Mouse (Mus musculus) hindbrain, embryonic 13.5 days (tissue): ENCODE data around the gene N4bp1. TPM values are rescaled to one million over a fixed set of nuclear protein-coding genes. Genes with fewer than 3 reads are reported as not detected.
A peak's percentile ranks its signal among the peaks of the same experiment; 100 is the strongest.

Experiments used
- ATAC-seq: fragments of 200-750 bp; cut with Nextera tagmentation; 2 replicates; pipeline ENCODE4 v1.8.0; 2017; ENCODE audit warnings: moderate TSS enrichment; ENCODE audit not compliant: low FRiP score
- H3K27ac ChIP-seq: fragments of 300-500 bp; sonication (generic); 2 replicates; pipeline ENCODE4 v1.5.1; 2015; ENCODE audit warnings: inconsistent platforms, mild to moderate bottlenecking, moderate library complexity
- H3K27me3 ChIP-seq: fragments of 300-500 bp; sonication (generic); 2 replicates; pipeline ENCODE4 v1.6.1; 2015; ENCODE audit warnings: mild to moderate bottlenecking, inconsistent platforms
- H3K36me3 ChIP-seq: fragments of 300-500 bp; sonication (generic); 2 replicates; pipeline ENCODE4 v1.6.1; 2015; ENCODE audit warnings: mild to moderate bottlenecking, inconsistent platforms
- H3K4me1 ChIP-seq: fragments of 300-500 bp; sonication (generic); replicated peaks from 2 replicates; pipeline ENCODE4 v1.6.1; 2015; ENCODE audit warnings: inconsistent platforms
- H3K4me2 ChIP-seq: fragments of 300-500 bp; sonication (generic); 2 replicates; pipeline ENCODE4 v1.6.1; 2015; ENCODE audit warnings: inconsistent platforms, mild to moderate bottlenecking, moderate library complexity
- H3K4me3 ChIP-seq: fragments of 300-500 bp; sonication (generic); 2 replicates; pipeline ENCODE4 v1.5.1; 2015; ENCODE audit warnings: mild to moderate bottlenecking, inconsistent platforms
- H3K9ac ChIP-seq: fragments of 300-500 bp; sonication (generic); 2 replicates; pipeline ENCODE4 v1.6.1; 2015; ENCODE audit warnings: mild to moderate bottlenecking, inconsistent platforms
- H3K9me3 ChIP-seq: fragments of 300-500 bp; sonication (generic); 2 replicates; pipeline ENCODE4 v1.6.1; 2016; ENCODE audit warnings: inconsistent platforms
- WGBS: fragments of 180-500 bp; shearing (Covaris S2); methylation state at CpG from one replicate; pipeline ENCODE4 v1.1.7; 2015; 5-methylcytosine and 5-hydroxymethylcytosine counted together
- polyA plus RNA-seq: library from polyadenylated mRNA; unstranded; fragments of >200 nt; fragmentation: Nextera tagmentation; extraction: Ambion mirVana; gene quantifications from 2 replicates; pipeline ENCODE4 v1.2.1, GENCODE M21; 2015

N4bp1 gene
- 10.0 and 10.6 TPM in 2 replicates for polyA plus RNA-seq

- Histone ChIP-seq H3K36me3 (peaks cover 3% of the 10 kb centered on the region; the same call in 1 of the 2 replicates), H3K4me3 (peak within 1 kb of the TSS; percentile 94), H3K27me3 (no peaks in the 10 kb centered on the region; the same call in 1 of the 2 replicates), H3K4me1 (peaks cover 29% of the 10 kb centered on the region), H3K27ac (peak within 1 kb of the TSS; percentile 97), H3K9ac (peak within 1 kb of the TSS; percentile 95), H3K4me2 (peak within 1 kb of the TSS; percentile 97), H3K9me3 (no peaks in the 10 kb centered on the region)
- under 1% methylated on average over 97 of the region's 119 CpGs for WGBS
- ATAC-seq = peak; percentile 95
Observed at GRCm38 (mm10) chr8:86884489-86885463, at the start of gene N4bp1. N4bp1 (minus strand) TSS chr8:86885258.

- Histone ChIP-seq H3K9me3 (no peaks in the 10 kb centered on the region), H3K27me3 (peaks cover 6% of the 10 kb centered on the region; the same call in 1 of the 2 replicates), H3K36me3 (no peaks in the 10 kb centered on the region), H3K4me2 (no peak overlapping the region), H3K27ac (no peak overlapping the region), H3K4me1 (0 out of 2 replicates have a peak, but pooled peaks cover 5% of the 10 kb centered on the region), H3K9ac (no peak overlapping the region), H3K4me3 (no peak overlapping the region)
- no peak for ATAC-seq
- WGBS = 46% methylated on average over 5 of the region's 5 CpGs
Observed at GRCm38 (mm10) chr8:86934841-86935240, 49.8 kb upstream of the N4bp1 start.

- Histone ChIP-seq H3K27me3 (peaks cover 6% of the 10 kb centered on the region; the same call in 1 of the 2 replicates), H3K4me3 (no peak overlapping the region), H3K9ac (no peak overlapping the region), H3K36me3 (no peaks in the 10 kb centered on the region), H3K4me1 (0 out of 2 replicates have a peak, but pooled peaks cover 5% of the 10 kb centered on the region), H3K4me2 (no peak overlapping the region), H3K9me3 (no peaks in the 10 kb centered on the region), H3K27ac (no peak overlapping the region)
- 38% methylated on average over 13 of the region's 13 CpGs for WGBS
- no peak for ATAC-seq
Observed at GRCm38 (mm10) chr8:86934393-86934792, 49.3 kb upstream of the N4bp1 start.

GRCm38 (mm10) chr8:86933898-86934297 lies 48.8 kb upstream of the N4bp1 start:
- no peak overlapping the region for H3K4me3 ChIP-seq
- H3K9ac ChIP-seq = no peak overlapping the region
- H3K9me3 ChIP-seq = no peaks in the 10 kb centered on the region
- no peak overlapping the region for H3K27ac ChIP-seq
- 19% methylated on average over 9 of the region's 9 CpGs for WGBS
- H3K4me2 ChIP-seq = peak overlapping the region; percentile 37; the same call in 1 of the 2 replicates
- no peaks in the 10 kb centered on the region for H3K36me3 ChIP-seq
- peaks cover 6% of the 10 kb centered on the region; the same call in 1 of the 2 replicates for H3K27me3 ChIP-seq
- H3K4me1 ChIP-seq = 0 out of 2 replicates have a peak, but pooled peaks cover 5% of the 10 kb centered on the region
- ATAC-seq = peak; percentile 52; the same call in 1 of the 2 replicates

- ATAC-seq = no peak
- H3K27me3 ChIP-seq = no peaks in the 10 kb centered on the region; the same call in 1 of the 2 replicates
- H3K36me3 ChIP-seq = no peaks in the 10 kb centered on the region
- H3K4me3 ChIP-seq = no peak overlapping the region
- no peak overlapping the region for H3K27ac ChIP-seq
- 63% methylated on average over 8 of the region's 8 CpGs for WGBS
- no peak overlapping the region for H3K4me2 ChIP-seq
- H3K4me1 ChIP-seq = peaks cover 5% of the 10 kb centered on the region
- H3K9ac ChIP-seq = no peak overlapping the region
- H3K9me3 ChIP-seq = no peaks in the 10 kb centered on the region
Observed at GRCm38 (mm10) chr8:86926237-86926636, 41.2 kb upstream of the N4bp1 start.

GRCm38 (mm10) chr8:86923219-86923835 lies 38.3 kb upstream of the N4bp1 start:
- Histone ChIP-seq H3K9me3 (no peaks in the 10 kb centered on the region), H3K27me3 (no peaks in the 10 kb centered on the region; the same call in 1 of the 2 replicates), H3K27ac (no peak overlapping the region), H3K36me3 (no peaks in the 10 kb centered on the region), H3K4me1 (peaks cover 9% of the 10 kb centered on the region), H3K9ac (no peak overlapping the region), H3K4me2 (no peak overlapping the region), H3K4me3 (no peak overlapping the region)
- ATAC-seq = no peak
- 91% methylated on average over 5 of the region's 5 CpGs for WGBS

GRCm38 (mm10) chr8:86922673-86923072 lies 37.6 kb upstream of the N4bp1 start:
- ATAC-seq = no peak
- H3K9ac ChIP-seq = no peak overlapping the region
- no peak overlapping the region for H3K4me3 ChIP-seq
- no peaks in the 10 kb centered on the region; the same call in 1 of the 2 replicates for H3K27me3 ChIP-seq
- no peaks in the 10 kb centered on the region for H3K36me3 ChIP-seq
- H3K27ac ChIP-seq = no peak overlapping the region
- H3K4me1 ChIP-seq = peaks cover 9% of the 10 kb centered on the region
- H3K4me2 ChIP-seq = no peak overlapping the region
- no peaks in the 10 kb centered on the region for H3K9me3 ChIP-seq
- 42% methylated on average over 1 of the region's 1 CpGs for WGBS

- Histone ChIP-seq H3K36me3 (no peaks in the 10 kb centered on the region), H3K4me3 (no peak overlapping the region), H3K9me3 (no peaks in the 10 kb centered on the region), H3K4me2 (no peak overlapping the region), H3K27ac (no peak overlapping the region), H3K27me3 (no peaks in the 10 kb centered on the region; the same call in 1 of the 2 replicates), H3K9ac (no peak overlapping the region), H3K4me1 (peaks cover 9% of the 10 kb centered on the region)
- ATAC-seq = no peak
- 84% methylated on average over 5 of the region's 5 CpGs for WGBS
Observed at GRCm38 (mm10) chr8:86922141-86922540, 37.1 kb upstream of the N4bp1 start.

GRCm38 (mm10) chr8:86920996-86921395 lies 35.9 kb upstream of the N4bp1 start:
- no peak overlapping the region for H3K27ac ChIP-seq
- no peak for ATAC-seq
- no peak overlapping the region for H3K9ac ChIP-seq
- no peak overlapping the region for H3K4me3 ChIP-seq
- no peaks in the 10 kb centered on the region for H3K9me3 ChIP-seq
- H3K4me2 ChIP-seq = no peak overlapping the region
- WGBS = 80% methylated on average over 5 of the region's 5 CpGs
- H3K4me1 ChIP-seq = peaks cover 9% of the 10 kb centered on the region
- H3K36me3 ChIP-seq = no peaks in the 10 kb centered on the region
- H3K27me3 ChIP-seq = no peaks in the 10 kb centered on the region

- Histone ChIP-seq H3K9ac (no peak overlapping the region), H3K4me3 (no peak overlapping the region), H3K4me2 (no peak overlapping the region), H3K27ac (no peak overlapping the region), H3K27me3 (no peaks in the 10 kb centered on the region), H3K4me1 (peaks cover 9% of the 10 kb centered on the region), H3K36me3 (no peaks in the 10 kb centered on the region), H3K9me3 (no peaks in the 10 kb centered on the region)
- no peak for ATAC-seq
- WGBS = 57% methylated on average over 7 of the region's 7 CpGs
Observed at GRCm38 (mm10) chr8:86920455-86920854, 35.4 kb upstream of the N4bp1 start.

- no peak overlapping the region for H3K4me3 ChIP-seq
- no peak for ATAC-seq
- no peak overlapping the region for H3K4me2 ChIP-seq
- no peaks in the 10 kb centered on the region for H3K27me3 ChIP-seq
- peaks cover 9% of the 10 kb centered on the region for H3K4me1 ChIP-seq
- no peak overlapping the region for H3K27ac ChIP-seq
- H3K9me3 ChIP-seq = no peaks in the 10 kb centered on the region
- WGBS = 91% methylated on average over 7 of the region's 7 CpGs
- H3K9ac ChIP-seq = no peak overlapping the region
- H3K36me3 ChIP-seq = no peaks in the 10 kb centered on the region
Observed at GRCm38 (mm10) chr8:86920024-86920423, 35.0 kb upstream of the N4bp1 start.

- no peak overlapping the region for H3K4me2 ChIP-seq
- H3K36me3 ChIP-seq = no peaks in the 10 kb centered on the region
- no peaks in the 10 kb centered on the region for H3K9me3 ChIP-seq
- peaks cover 9% of the 10 kb centered on the region for H3K4me1 ChIP-seq
- no peak for ATAC-seq
- 80% methylated on average over 4 of the region's 4 CpGs for WGBS
- no peak overlapping the region for H3K27ac ChIP-seq
- no peak overlapping the region for H3K9ac ChIP-seq
- no peak overlapping the region for H3K4me3 ChIP-seq
- H3K27me3 ChIP-seq = no peaks in the 10 kb centered on the region
Observed at GRCm38 (mm10) chr8:86919262-86919661, 34.2 kb upstream of the N4bp1 start.
